7 mouse cellular contexts compared by ENCODE assay signal in the genomic region with DNA sequence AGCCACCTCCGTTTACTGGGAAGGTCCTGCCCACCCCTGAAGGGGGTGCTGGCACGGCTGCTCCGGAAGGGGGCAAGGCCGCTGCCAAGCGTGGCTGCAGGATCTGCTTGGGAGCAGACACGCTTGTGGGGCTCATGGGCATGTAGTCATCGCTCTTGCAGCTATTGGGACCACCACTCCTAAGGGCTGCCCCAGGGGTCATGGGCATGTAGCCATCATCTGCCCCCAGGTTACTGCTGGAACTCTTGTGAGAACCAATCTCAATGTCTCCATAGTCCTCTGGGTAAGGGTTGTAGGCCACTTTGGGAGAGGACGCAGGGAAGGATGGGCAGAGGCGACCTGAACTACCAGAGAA. TPM values are rescaled to one million over a fixed set of nuclear protein-coding genes. Genes with fewer than 3 reads are reported as not detected.
DNase-seq lines count a peak whose midpoint lies in the region; ATAC-seq and TF ChIP-seq lines count a peak whose summit lies in the region.

No protein-coding gene starts in this region.

- no peaks in the 10 kb centered on the region for H3K9me3 ChIP-seq in lung, embryonic 16.5 days (ENCODE audit: control insufficient read depth, low read length)
- H3K9me3 ChIP-seq in intestine, embryonic 15.5 days: no peaks in the 10 kb centered on the region
- no peaks in the 10 kb centered on the region for H3K9me3 ChIP-seq in neural tube, embryonic 14.5 days (ENCODE audit: control insufficient read depth, low read length)

- H3K36me3 ChIP-seq in lung, embryonic 16.5 days (ENCODE audit: control insufficient read depth, insufficient read depth, low read length): no peaks in the 10 kb centered on the region
- H3K36me3 ChIP-seq in intestine, embryonic 15.5 days: peaks cover 8% of the 10 kb centered on the region; the same call in 1 of the 2 replicates
- no peaks in the 10 kb centered on the region for H3K36me3 ChIP-seq in neural tube, embryonic 14.5 days (ENCODE audit: control insufficient read depth, insufficient read depth, low read length)

- H3K27me3 ChIP-seq in lung, embryonic 16.5 days (ENCODE audit: control insufficient read depth, insufficient read depth, low read depth, low read length): peaks cover 2% of the 10 kb centered on the region; the same call in 1 of the 2 replicates
- no peaks in the 10 kb centered on the region for H3K27me3 ChIP-seq in intestine, embryonic 15.5 days (replicated peaks)
- H3K27me3 ChIP-seq in neural tube, embryonic 14.5 days (ENCODE audit: control insufficient read depth, insufficient read depth, low read length): no peaks in the 10 kb centered on the region

- 89% methylated on average over 9 of the region's 9 CpGs for WGBS in lung, embryonic 16.5 days
- 92% methylated on average over 9 of the region's 9 CpGs for WGBS in intestine, embryonic 15.5 days
- 85% methylated on average over 9 of the region's 9 CpGs for WGBS in neural tube, embryonic 14.5 days

- H3K4me1 ChIP-seq in lung, embryonic 16.5 days (replicated peaks; ENCODE audit: control insufficient read depth, insufficient read depth, low read length): peaks cover 61% of the 10 kb centered on the region
- peaks cover 4% of the 10 kb centered on the region; the same call in 1 of the 2 replicates for H3K4me1 ChIP-seq in embryonic fibroblast, embryonic 13.5 days (ENCODE audit: control insufficient read depth, insufficient read depth, low read length)
- H3K4me1 ChIP-seq in intestine, embryonic 15.5 days (replicated peaks): peaks cover 62% of the 10 kb centered on the region
- peaks cover 67% of the 10 kb centered on the region for H3K4me1 ChIP-seq in neural tube, embryonic 14.5 days (ENCODE audit: control insufficient read depth, insufficient read depth, low read length)

- peak overlapping the region; percentile 79 for H3K4me3 ChIP-seq in lung, embryonic 16.5 days (ENCODE audit: low read length)
- H3K4me3 ChIP-seq in embryonic fibroblast, embryonic 13.5 days (ENCODE audit: insufficient read depth, low read length): peak overlapping the region; percentile 56
- H3K4me3 ChIP-seq in intestine, embryonic 15.5 days (replicated peaks): peak overlapping the region; percentile 81
- peak overlapping the region; percentile 74 for H3K4me3 ChIP-seq in neural tube, embryonic 14.5 days (ENCODE audit: low read depth, low read length)

- no peak for DNase-seq in lung, postnatal 36 days
- no peak for DNase-seq in urinary bladder, postnatal 4 days (ENCODE audit: low spot score in 2 of 2)
- DNase-seq in yolk sac, embryonic 10.5 days (ENCODE audit: low spot score): no peak

- TF ChIP-seq CTCF in embryonic fibroblast, embryonic 13.5 days (IDR thresholded peaks at IDR 0.05; ENCODE audit: borderline replicate concordance, insufficient read depth, low read length): no peak

- peak overlapping the region; percentile 88 for H3K4me2 ChIP-seq in lung, embryonic 16.5 days (ENCODE audit: low read depth, low read length)
- peak overlapping the region; percentile 85 for H3K4me2 ChIP-seq in intestine, embryonic 15.5 days (replicated peaks)
- H3K4me2 ChIP-seq in neural tube, embryonic 14.5 days (ENCODE audit: low read depth, low read length): peak overlapping the region; percentile 96

- no peak for TF ChIP-seq POLR2A in embryonic fibroblast, embryonic 13.5 days (IDR thresholded peaks at IDR 0.05; ENCODE audit: low read depth, low read length)

- no peak overlapping the region for H3K27ac ChIP-seq in lung, embryonic 16.5 days (ENCODE audit: low read length)
- H3K27ac ChIP-seq in embryonic fibroblast, embryonic 13.5 days (ENCODE audit: insufficient read depth, low read length): no peak overlapping the region
- no peak overlapping the region for H3K27ac ChIP-seq in intestine, embryonic 15.5 days
- H3K27ac ChIP-seq in neural tube, embryonic 14.5 days (ENCODE audit: low read depth, low read length): no peak overlapping the region

- peak overlapping the region; percentile 85 for H3K9ac ChIP-seq in lung, embryonic 16.5 days (ENCODE audit: low read length)
- H3K9ac ChIP-seq in intestine, embryonic 15.5 days: peak overlapping the region; percentile 85
- H3K9ac ChIP-seq in neural tube, embryonic 14.5 days (replicated peaks; ENCODE audit: low read depth, low read length): peak overlapping the region; percentile 76

- ATAC-seq in lung, embryonic 16.5 days (ENCODE audit: low read depth): no peak
- ATAC-seq in intestine, embryonic 15.5 days: no peak
- no peak for ATAC-seq in neural tube, embryonic 14.5 days (ENCODE audit: low read depth)

RNA-seq across cellular contexts. Expression of gene Irs2, which starts 2.0 kb away (rescaled TPM):
- polyA plus RNA-seq in lung, embryonic 16.5 days (2015; fragmentation: Nextera tagmentation; extraction: Ambion mirVana): 2.8 and 2.9 TPM in 2 replicates
- polyA plus RNA-seq in embryonic fibroblast, embryonic 13.5 days (2011; ENCODE audit: insufficient read length, low read depth, missing spikeins): 9.9 and 13.9 TPM in 2 replicates
- 6.1 and 7.2 TPM in 2 replicates for polyA plus RNA-seq in intestine, embryonic 15.5 days (2015; fragmentation: Nextera tagmentation; extraction: Ambion mirVana)
- polyA plus RNA-seq in neural tube, embryonic 14.5 days (2014; fragmentation: Nextera tagmentation; extraction: Ambion mirVana): 5.6 and 6.1 TPM in 2 replicates
